Mouse (Mus musculus) kidney, postnatal 14 days (tissue): ENCODE measurements at regions not wholly inside any gene's neighbourhood (a gene's known extent, or its start where the extent isn't known, plus 50 kb on each side); places are given as distances from the start of the nearest gene placed in this dataset.

ENCODE experiments used
- DNase-seq: peaks from one replicate; pipeline ENCODE4 v3.0.0; 2022; ENCODE audit warnings: mixed read lengths

DNA sequence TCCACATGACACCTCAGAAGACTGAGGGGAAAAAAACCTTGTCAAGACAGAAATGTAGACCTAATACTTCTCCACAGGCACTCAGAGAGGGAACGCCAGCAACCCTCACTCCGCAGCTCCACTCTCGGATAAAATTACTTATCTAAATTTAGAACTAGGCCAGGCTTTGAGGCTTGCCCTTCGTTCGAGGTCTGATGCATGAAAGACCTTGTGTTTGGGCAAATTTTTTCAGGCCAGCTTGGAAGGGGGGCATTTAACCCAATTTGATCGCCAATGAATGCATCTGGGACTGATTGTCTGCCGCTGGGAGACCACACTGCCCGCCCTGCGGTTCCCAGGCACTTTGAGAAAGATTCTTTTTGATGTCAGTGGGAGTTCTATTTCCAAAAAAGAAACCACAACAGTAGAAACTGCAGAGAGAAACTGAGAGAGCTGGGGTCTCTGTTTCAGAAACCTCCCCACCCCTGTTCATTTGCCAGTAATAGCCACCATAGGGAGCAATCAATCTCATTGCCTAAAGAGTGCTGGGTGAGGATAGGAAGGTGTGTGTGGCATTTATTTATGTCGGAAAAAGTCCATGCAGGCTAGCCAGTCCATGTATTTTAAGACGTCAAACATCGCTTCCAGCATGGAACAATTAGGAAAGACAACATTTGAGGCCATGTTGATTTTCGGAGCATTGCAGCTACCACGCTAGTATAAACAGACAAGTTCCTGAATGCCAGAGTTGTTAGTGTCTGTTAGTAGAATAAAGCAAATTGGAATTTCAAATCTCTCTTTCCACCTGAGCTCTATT is 617.0 kb upstream of the Castor2 start:
- DNase-seq, result no peak

DNA sequence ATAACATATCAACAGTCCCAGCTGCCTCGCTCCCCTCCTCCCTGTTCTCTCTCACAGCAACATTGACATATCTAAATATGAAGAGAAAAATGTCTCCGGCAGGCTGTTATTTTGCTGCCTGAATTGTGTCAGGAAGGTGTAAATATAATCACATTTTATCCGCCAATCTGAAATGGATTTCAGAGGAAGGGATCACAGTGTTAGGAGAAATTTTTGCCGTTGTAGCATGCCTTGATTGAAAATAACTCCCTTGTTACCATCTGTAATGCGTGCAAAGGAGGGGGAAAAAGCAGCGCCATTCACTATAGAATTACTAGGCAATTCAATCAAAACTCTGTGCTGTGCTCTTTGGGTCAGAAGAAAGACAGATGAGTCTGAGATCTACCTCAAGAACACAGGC is 620.3 kb upstream of the Castor2 start:
- no peak for DNase-seq

DNA sequence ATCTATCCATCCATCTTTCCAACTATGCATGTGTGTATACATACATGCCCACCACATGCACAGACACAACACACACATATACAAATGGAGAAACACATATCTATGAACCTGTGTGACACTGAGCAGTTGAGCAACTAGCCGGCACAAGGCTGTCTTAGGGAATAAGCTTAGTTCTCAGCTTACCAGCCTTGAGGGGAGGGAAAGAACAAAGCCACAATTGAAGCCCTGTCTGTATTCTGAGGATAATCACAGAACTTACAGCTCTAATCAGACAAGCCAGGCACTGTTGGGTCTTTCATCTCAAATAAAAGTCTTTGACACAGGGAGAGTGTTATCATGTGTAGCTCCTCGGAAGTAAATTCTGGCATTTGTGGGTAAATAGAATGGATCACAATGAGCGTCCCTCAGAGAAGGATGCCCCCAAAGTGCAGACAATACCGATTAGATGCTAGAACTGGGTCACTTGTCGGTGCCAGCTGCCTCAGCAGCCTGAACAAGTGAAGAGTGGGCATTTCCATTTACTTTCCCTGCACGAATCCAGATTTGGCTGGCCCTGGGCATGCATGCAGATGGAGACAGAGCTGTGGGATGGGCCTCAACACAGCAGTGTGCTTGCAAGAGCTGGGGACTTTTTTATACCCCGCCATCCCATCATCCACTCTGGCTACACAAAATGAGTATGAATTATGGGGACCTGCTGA is 646.0 kb upstream of the Castor2 start:
- DNase-seq, result no peak

GRCm38 (mm10) chr5:133449926-133450325 is 649.6 kb upstream of the Castor2 start:
- DNase-seq, result no peak

- no peak for DNase-seq
These were observed 698.7 kb upstream of the Castor2 start for GRCm38 (mm10) chr5:133400826-133401225.

DNA sequence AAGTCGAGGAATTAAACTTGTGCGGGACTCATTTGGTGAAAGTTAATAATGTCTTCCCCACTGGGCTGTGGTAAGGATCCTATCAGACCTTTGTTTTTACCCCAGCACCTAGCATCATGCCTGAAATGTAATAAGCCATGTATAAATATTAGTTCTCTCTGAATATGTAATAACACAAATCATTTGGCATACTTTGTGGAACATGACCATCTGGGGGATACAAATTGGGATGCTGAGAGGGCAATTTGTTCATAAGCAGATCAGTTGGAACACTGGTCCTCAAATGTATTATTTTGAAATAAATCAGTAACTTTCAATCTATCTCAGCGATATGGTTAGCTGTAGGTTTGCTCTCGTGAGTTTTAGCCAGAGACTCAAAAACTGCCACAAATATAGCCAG is 709.6 kb upstream of the Castor2 start:
- no peak for DNase-seq

GRCm38 (mm10) chr5:133389023-133389840 is 710.3 kb upstream of the Castor2 start:
- no peak for DNase-seq

DNA sequence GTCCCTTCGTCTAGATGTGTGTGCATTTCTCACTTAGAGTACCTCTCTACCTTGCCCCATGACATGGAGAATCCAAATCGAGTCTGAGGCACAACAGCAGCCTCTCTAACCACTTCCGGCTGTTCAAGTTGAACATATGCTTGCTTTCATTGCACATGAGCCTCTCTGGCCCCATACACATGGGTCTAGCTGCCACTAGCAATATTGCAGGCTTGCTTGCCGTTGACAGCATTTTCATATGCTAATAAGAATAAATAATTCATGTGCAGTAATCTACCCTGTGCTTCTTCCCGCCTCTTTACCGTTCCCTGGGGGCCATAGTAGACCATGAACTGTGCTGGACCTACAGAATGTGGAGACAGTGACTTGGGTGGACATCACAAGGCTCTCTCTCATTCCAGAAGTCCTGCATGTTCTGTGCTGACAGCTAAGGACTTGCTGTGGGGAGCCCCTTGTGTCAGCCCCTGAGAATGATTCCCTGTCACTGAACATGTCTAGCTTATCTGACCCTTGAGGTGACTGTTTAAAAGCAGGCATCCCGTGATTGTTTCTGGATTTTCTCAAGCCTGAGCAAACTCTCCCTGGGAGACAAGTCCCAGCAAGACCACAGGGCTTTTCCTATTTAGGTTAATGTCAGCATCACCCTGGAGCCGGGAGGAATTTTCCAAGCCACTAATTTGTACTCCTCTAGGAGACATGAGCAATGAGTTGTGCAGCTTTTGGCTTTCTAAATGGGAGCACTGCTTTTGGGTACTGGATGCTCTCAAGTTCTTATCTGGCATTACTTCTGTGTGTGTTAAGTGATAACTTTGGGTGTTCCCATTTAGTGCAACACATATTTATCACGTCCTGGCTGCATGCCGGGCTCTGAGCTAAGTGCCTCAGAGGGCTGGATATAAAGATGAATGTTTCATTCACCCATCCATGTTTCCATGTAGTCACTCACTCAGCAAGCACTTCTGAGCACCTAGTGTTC is 713.8 kb upstream of the Castor2 start:
- DNase-seq, result no peak

DNA sequence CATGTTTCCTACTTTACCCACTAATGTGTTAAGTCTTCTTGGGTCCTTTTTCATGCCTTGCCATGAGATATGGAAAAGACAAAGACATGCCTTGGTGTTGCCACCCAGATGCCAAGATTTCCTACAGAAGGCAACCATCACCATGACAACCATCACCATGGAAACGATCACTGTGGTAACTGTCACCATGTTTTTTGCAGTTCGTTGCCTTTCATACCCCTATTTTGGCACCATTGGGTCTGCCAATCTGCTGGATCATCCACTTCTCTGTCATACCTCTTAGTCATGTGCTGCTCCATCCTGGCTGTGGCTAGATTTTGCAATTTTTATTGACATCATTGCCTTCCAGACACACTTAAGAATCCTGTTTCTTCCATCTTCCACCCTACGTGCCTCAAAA is 733.7 kb upstream of the Castor2 start:
- no peak for DNase-seq

DNA sequence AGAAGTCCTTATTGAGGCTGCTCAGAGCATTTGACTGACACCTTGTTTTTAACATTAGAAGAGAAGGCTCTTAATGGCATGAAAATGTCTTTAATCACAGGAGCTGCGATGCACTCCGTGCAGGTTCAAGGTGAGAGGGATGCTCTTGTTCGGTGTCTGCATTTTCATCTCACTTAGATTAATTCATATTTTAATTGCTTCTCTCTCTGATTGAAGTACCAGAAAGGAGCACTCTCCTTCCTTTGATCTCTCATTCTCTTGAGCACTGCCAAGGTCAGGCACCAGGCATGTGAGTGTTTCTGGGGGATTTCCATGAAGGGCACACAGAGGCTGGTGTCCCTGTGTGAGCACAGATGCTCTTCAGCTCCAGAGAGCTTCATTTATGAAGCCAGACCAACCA is 752.0 kb upstream of the Castor2 start:
- no peak for DNase-seq

GRCm38 (mm10) chr5:133341973-133342372 is 757.5 kb upstream of the Castor2 start:
- no peak for DNase-seq

GRCm38 (mm10) chr5:133320626-133321025 is 777.5 kb upstream of the Auts2 start:
- no peak for DNase-seq

GRCm38 (mm10) chr5:133320206-133320605 is 777.1 kb upstream of the Auts2 start:
- no peak for DNase-seq

DNA sequence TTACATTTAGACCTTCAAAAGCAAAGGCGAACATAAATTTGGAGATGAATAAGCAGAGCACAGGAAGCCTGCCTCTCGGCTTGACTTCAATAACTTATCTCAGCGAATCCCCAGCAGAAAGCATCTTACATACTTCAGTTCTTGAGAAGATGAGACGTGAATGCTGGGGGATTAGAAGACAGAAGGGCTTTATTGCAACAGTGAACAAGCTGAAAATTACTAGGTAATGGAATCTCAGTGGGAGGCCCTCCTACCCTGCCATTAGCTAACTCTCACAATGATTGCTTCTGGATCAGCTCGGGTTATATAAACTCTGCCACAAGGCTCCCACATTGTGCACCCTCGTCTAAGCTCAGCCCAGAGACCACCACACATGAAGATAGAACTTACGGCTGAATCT is 770.9 kb upstream of the Auts2 start:
- DNase-seq, result no peak

DNA sequence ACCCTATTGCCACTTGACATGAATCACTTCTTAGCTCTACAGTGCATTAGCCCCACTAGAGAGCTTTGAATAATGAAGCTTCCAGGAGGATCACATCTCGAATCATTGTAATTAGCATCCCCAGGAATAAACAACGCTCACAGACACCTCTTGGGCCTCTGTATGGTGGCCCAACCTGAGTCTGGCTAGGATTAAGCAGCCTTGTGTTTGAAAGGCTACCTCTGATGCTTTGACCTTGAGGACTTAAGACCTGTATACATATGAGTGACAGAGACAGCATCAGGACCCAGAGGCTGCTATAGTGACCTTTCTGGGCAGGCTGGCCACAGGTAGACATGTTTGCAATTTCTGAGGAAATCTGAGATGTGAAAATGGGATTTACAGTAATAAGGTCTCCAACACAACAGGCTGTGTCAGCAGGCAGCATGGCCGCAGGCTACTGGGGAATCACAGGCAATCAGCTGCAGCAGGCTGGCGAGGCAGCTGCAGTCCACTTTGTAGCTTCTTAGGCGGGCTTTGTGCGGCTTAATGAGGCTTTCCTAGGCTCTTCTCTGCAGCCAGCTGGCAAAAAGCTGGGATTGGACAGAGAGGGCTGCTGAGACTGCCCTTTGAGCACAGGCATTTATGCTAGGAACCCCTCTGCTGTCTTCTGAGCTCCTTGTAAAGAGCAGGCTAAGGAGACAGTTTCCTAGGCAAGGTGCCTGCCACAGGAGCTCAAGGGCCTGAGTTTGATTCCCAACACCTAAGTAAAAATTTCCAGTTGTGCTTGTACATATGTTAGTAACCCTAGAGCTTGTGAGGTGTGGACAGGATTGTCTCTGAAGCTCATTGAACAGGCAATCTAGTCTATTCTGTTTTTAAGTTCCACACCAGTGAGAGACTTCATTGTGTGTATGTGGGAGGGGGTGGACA is 768.1 kb upstream of the Auts2 start:
- DNase-seq, result no peak

DNA sequence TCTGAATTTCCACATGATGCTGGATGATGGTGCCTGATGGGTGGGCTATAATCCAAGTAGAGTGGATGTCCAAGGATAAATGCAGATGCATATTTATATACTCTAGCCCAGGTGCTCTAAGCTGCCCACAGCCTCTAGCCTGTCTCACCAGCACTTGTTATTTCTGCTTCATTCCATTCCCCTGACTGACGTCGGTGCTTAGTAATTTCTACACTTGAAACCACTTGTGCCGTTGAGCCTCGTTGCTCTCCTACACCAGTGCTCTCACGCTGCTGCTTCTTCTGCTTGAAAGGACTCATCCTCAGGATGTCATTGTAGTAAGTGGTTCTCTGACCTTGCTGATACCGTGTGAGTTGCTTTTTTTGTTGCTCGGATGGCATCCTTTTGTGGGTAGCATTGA is 724.7 kb upstream of the Auts2 start:
- no peak for DNase-seq

DNA sequence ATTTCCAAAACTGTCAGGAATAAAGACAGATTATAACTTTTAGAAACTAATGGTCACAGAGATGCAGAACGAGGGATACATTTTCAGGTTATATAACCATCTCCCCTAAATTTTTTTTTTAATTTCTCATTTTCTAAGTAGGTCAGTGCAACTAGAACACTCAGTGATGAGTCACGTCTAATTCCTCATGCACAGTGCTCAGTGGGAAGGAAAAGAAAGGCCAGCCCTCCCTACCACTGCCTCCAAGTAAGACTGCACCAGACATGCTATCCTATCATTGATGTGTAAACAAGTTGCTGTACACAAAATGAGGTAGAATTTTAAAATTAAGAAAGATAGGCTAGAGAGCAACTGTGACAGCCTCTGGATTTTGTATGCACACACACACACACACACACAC is 724.2 kb upstream of the Auts2 start:
- no peak for DNase-seq

DNA sequence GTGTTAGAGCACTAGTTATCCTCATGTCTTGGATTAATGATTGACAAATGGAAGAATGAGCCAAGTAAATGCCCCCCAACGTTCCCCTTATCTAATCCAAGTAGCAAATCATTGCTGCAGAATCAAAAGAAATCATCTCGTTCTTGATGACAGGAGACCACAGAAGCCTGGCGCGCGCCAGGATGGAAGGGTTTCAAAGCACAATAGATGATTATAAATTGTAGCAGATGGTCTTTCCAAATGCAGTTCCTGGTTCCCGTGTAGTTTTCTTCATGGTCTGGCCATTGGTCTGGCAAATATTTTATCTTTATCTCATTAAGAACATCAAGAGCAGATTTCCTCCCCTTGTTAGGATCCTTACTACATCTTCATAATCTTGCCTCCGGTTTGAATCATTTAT is 721.8 kb upstream of the Auts2 start:
- no peak for DNase-seq

- DNase-seq, result no peak
These were observed 675.7 kb upstream of the Auts2 start for GRCm38 (mm10) chr5:133218801-133219200.

GRCm38 (mm10) chr5:133198546-133198945 is 655.4 kb upstream of the Auts2 start:
- DNase-seq, result no peak
